Mouse (Mus musculus): ENCODE measurements around the gene Kdm5a.

- TF ChIP-seq POLR2A (IDR thresholded peaks at IDR 0.05; ENCODE audit: low read depth, low read length) (no peak), NRF1 (IDR thresholded peaks at IDR 0.05; ENCODE audit: low read depth, low read length) (no peak), ZKSCAN1 (IDR thresholded peaks at IDR 0.05; ENCODE audit: borderline replicate concordance, low read depth, low read length) (no peak), ETS1 (conservative IDR thresholded peaks at IDR 0.05; ENCODE audit: low read depth, low read length) (no peak), CTCF (conservative IDR thresholded peaks at IDR 0.05 in 1 of 2, IDR thresholded peaks at IDR 0.05 in 1 of 2; ENCODE audit: low read depth in 2 of 2, low read length in 2 of 2) (no peak), EP300 (IDR thresholded peaks at IDR 0.05; ENCODE audit: low read length) (no peak), CHD2 (IDR thresholded peaks at IDR 0.05; ENCODE audit: low read length) (no peak), CHD1 (IDR thresholded peaks at IDR 0.05; ENCODE audit: low read depth, low read length) (no peak), POLR2AphosphoS2 (IDR thresholded peaks at IDR 0.05; ENCODE audit: low read depth, low read length) (no peak), ZMIZ1 (IDR thresholded peaks at IDR 0.05; ENCODE audit: low read depth, low read length) (no peak), SMC3 (IDR thresholded peaks at IDR 0.05; ENCODE audit: low read depth, low read length) (no peak), MAZ (IDR thresholded peaks at IDR 0.05; ENCODE audit: low read depth, low read length) (no peak)
Measured at GRCm38 (mm10) chr6:120492499-120493373, 128.8 kb downstream of the Kdm5a start.
